Mouse (Mus musculus) ES-Bruce4 (cell line): ENCODE data around the gene Mat2a.

ENCODE experiments used
- CTCF ChIP-seq: IDR thresholded peaks from one replicate; pipeline ENCODE4 v1.8.1; 2011; ENCODE audit warnings: low read depth, low read length
- EP300 ChIP-seq: IDR thresholded peaks from 2 replicates; pipeline ENCODE4 v1.6.1; 2011; ENCODE audit warnings: low read depth, low read length; ENCODE audit not compliant: insufficient read depth
- POLR2A ChIP-seq: IDR thresholded peaks from one replicate; pipeline ENCODE4 v1.8.1; 2011; ENCODE audit warnings: low read length; ENCODE audit not compliant: insufficient read depth

GRCm38 (mm10) chr6:72392341-72392740 lies 47.0 kb downstream of the Mat2a start:
- no peak for TF ChIP-seq CTCF
- TF ChIP-seq EP300 = no peak
- no peak for TF ChIP-seq POLR2A
